29 mouse cellular contexts compared by ENCODE assay signal in the genomic region with DNA sequence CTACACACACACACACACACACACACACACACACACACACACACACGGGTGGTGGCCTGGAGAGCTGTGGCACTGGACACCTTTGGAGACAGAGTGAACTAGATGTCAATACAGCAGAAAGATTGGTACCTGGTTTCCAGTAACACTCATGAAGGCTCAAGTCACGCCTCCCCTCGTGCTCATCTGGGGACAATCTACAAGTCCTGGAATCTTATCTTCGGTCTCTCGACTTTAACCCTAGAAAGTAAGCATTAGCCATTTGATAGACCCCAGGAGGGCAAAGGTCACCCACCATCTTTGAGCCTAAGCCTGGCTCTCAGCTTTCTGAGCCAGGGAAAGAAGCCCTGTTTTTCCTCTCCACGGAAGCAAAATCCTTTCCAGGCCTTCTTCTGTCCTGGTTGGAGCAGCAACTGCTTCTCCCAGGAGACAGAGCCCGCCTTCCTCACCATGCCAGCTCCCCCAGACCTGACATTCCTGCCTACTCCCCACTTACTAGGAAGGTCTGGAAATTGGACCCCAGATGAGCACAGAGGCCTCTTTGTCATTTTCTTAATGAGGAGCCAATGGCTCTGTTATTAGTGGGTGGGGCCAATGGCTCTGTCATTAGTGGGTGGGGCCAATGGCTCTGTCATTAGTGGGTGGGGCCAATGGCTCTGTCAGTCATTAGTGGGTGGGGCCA. TPM values are rescaled to one million over a fixed set of nuclear protein-coding genes. Genes with fewer than 3 reads are reported as not detected.
DNase-seq lines count a peak whose midpoint lies in the region; ATAC-seq and TF ChIP-seq lines count a peak whose summit lies in the region.
"Had no signal": no experiment of that assay in that cellular context is flagged by ENCODE, and none has a peak within 500 bp of the region (broad histone marks: within the 10 kb centered on the region; RNA-seq: fewer than 3 reads in every experiment).

No protein-coding gene starts in this region.

- 30% methylated on average over 7 of the region's 7 CpGs for WGBS in intestine, embryonic 15.5 days
- 23% methylated on average over 7 of the region's 7 CpGs for WGBS in small intestine, adult 2 months

- ATAC-seq in intestine, embryonic 15.5 days = peak; percentile 72
- no peak for ATAC-seq in activated CD4-positive, CD25-positive, alpha-beta regulatory T cell, adult 4 months
- ATAC-seq: forebrain, embryonic 14.5 days; forebrain, postnatal 0 days had no signal

- no peak for TF ChIP-seq POLR2A in small intestine, adult 2 months (IDR thresholded peaks at IDR 0.05; ENCODE audit: low read depth, low read length)

- H3K4me2 ChIP-seq in intestine, embryonic 15.5 days (replicated peaks) = peak overlapping the region; percentile 44
- H3K4me2 ChIP-seq: heart, embryonic 11.5 days; hindbrain, embryonic 15.5 days had no signal

- no peak overlapping the region for H3K4me3 ChIP-seq in intestine, embryonic 15.5 days (replicated peaks)
- H3K4me3 ChIP-seq in small intestine, adult 2 months (ENCODE audit: low read depth, low read length) = 0 out of 2 replicates have a peak overlapping the region, but pooled peaks have one; percentile 22
- H3K4me3 ChIP-seq: forebrain, embryonic 10.5 days; gastrocnemius, adult 2 months; hindbrain, embryonic 10.5 days; hindbrain, embryonic 15.5 days had no signal

- intact Hi-C loops in heart, postnatal 14 days (cut with DNase I) = no loop called here

- H3K36me3 ChIP-seq in intestine, embryonic 15.5 days = no peaks in the 10 kb centered on the region
- no peaks in the 10 kb centered on the region for H3K36me3 ChIP-seq in small intestine, adult 2 months (ENCODE audit: control insufficient read depth, insufficient read depth, low read length)
- H3K36me3 ChIP-seq: forebrain, embryonic 10.5 days; hindbrain, embryonic 10.5 days; hindbrain, embryonic 15.5 days had no signal

- H3K27me3 ChIP-seq in intestine, embryonic 15.5 days (replicated peaks) = peaks cover 3% of the 10 kb centered on the region; the same call in 1 of the 2 replicates
- peaks cover 18% of the 10 kb centered on the region for H3K27me3 ChIP-seq in small intestine, adult 2 months (ENCODE audit: control insufficient read depth, insufficient read depth, low read length)

- H3K27ac ChIP-seq in intestine, embryonic 15.5 days = peak overlapping the region; percentile 83
- peak overlapping the region; percentile 76; the same call in 1 of the 2 replicates for H3K27ac ChIP-seq in small intestine, adult 2 months (ENCODE audit: insufficient read depth, low read depth, low read length)
- H3K27ac ChIP-seq: forebrain, embryonic 10.5 days; gastrocnemius, adult 2 months; hindbrain, embryonic 10.5 days; hindbrain, embryonic 15.5 days had no signal

- no peaks in the 10 kb centered on the region for H3K9me3 ChIP-seq in intestine, embryonic 15.5 days
- H3K9me3 ChIP-seq: forebrain, embryonic 10.5 days; hindbrain, embryonic 10.5 days; hindbrain, embryonic 15.5 days had no signal

- DNase-seq in retina, postnatal 1 day = peak; percentile 66
- no peak for DNase-seq in retina, embryonic 14.5 days (ENCODE audit: low spot score)
- peak; percentile 36 for DNase-seq in R1 (ENCODE audit: low read depth, low spot score)
- DNase-seq in heart, postnatal 14 days = no peak
- DNase-seq in adrenal gland, adult (ENCODE audit: inconsistent age in 2 of 2, low spot score in 1 of 2) = no peak
- DNase-seq: adrenal gland, adult 8-10 months; adrenal gland, postnatal 25 days; cerebellum, adult 18-20 months; cerebellum, adult 9-10 months; cerebellum, postnatal 14 days; forebrain, postnatal 0 days; gastrocnemius, adult 2 months; gastrocnemius, postnatal 14 days; heart, adult 11 months; heart, postnatal 36 days had no signal

- no peak for TF ChIP-seq CTCF in small intestine, adult 2 months (IDR thresholded peaks at IDR 0.05; ENCODE audit: extremely low read depth, insufficient read length, insufficient replicate concordance, low read depth, low read length)

- H3K4me1 ChIP-seq in intestine, embryonic 15.5 days (replicated peaks) = peaks cover 11% of the 10 kb centered on the region
- H3K4me1 ChIP-seq in small intestine, adult 2 months (ENCODE audit: control insufficient read depth, insufficient read depth, insufficient read length, low read length) = peaks cover 6% of the 10 kb centered on the region

- no peak overlapping the region for H3K9ac ChIP-seq in intestine, embryonic 15.5 days
- H3K9ac ChIP-seq: forebrain, postnatal 0 days; hindbrain, embryonic 15.5 days had no signal

RNA-seq across cellular contexts. Expression of gene Bhlha9, which starts 10.3 kb away (rescaled TPM):
- 0.14 and 0.19 TPM in 2 replicates for polyA plus RNA-seq in intestine, embryonic 15.5 days (2015; fragmentation: Nextera tagmentation; extraction: Ambion mirVana)
- polyA plus RNA-seq in small intestine, adult 2 months (2012; rRNA removed) = not detected in 2 replicates
- not detected for total RNA-seq in heart, postnatal 14 days (2021)
- not detected for polyA plus RNA-seq in activated CD4-positive, CD25-positive, alpha-beta regulatory T cell, adult 4 months (2017; shearing (Covaris generic))
- total RNA-seq: adrenal gland, adult 8-10 months; adrenal gland, postnatal 25 days; gastrocnemius, adult 2 months; gastrocnemius, postnatal 14 days; gastrocnemius, postnatal 4 days; heart, adult 8-10 months; heart, postnatal 36 days; MEL had no signal
- polyA plus RNA-seq: embryonic facial prominence, embryonic 11.5 days; forebrain, embryonic 10.5 days; heart, embryonic 14.5 days; heart, postnatal 0 days had no signal

RNA-seq across cellular contexts. Expression of gene Trarg1, which starts 17.7 kb away (rescaled TPM):
- 0.35 and 0.64 TPM in 2 replicates for polyA plus RNA-seq in intestine, embryonic 15.5 days (2015; fragmentation: Nextera tagmentation; extraction: Ambion mirVana)
- 0.29 and 0.47 TPM in 2 replicates for polyA plus RNA-seq in small intestine, adult 2 months (2012; rRNA removed)
- total RNA-seq in heart, postnatal 14 days (2021) = 1 to 10 TPM; 5.0 to 5.1 TPM
- under 1 TPM in 1 of 2 experiments, not detected in 1; 0.56 TPM for polyA plus RNA-seq in activated CD4-positive, CD25-positive, alpha-beta regulatory T cell, adult 4 months (2017; shearing (Covaris generic))
- total RNA-seq: MEL had no signal
- polyA plus RNA-seq: embryonic facial prominence, embryonic 11.5 days had no signal

RNA-seq across cellular contexts. Expression of gene Abr, which starts 39.8 kb away (rescaled TPM):
- 37.9 and 38.3 TPM in 2 replicates for polyA plus RNA-seq in intestine, embryonic 15.5 days (2015; fragmentation: Nextera tagmentation; extraction: Ambion mirVana)
- 74.2 and 161 TPM in 2 replicates for polyA plus RNA-seq in small intestine, adult 2 months (2012; rRNA removed)
- 10 to 100 TPM; 29.4 to 34.3 TPM for total RNA-seq in heart, postnatal 14 days (2021)
- polyA plus RNA-seq in activated CD4-positive, CD25-positive, alpha-beta regulatory T cell, adult 4 months (2017; shearing (Covaris generic)) = 10 to 100 TPM; 14.4 to 14.8 TPM

Comparison
In these comparisons a context has a peak if more than half of its experiments do, and no peak if none do; other contexts are left out.
1. DNase-seq: peak in retina, postnatal 1 day (single experiment) and R1 (single experiment); none in retina, embryonic 14.5 days (single experiment), heart, postnatal 14 days (0 of 2) and adrenal gland, adult (0 of 2).